Mouse (Mus musculus) megakaryocyte progenitor cell, adult 5-6 weeks (primary cell): ENCODE results near the gene Entpd1. TPM values are rescaled to one million over a fixed set of nuclear protein-coding genes. Genes with fewer than 3 reads are reported as not detected.

ENCODE experiments used
- ATAC-seq: replicated peaks from 2 replicates; pipeline ENCODE4 v1.8.0; 2016; ENCODE audit warnings: mild to moderate bottlenecking, moderate TSS enrichment, inconsistent platforms; ENCODE audit not compliant: poor library complexity
- total RNA-seq, 2 experiments: library from RNA; stranded (forward) in 1 of 2; stranded (reverse) in 1 of 2; fragments of 157-497, 149-512 nt in 1 of 2; fragments of 200-1000 nt in 1 of 2; gene quantifications; 2 replicates each; pipeline versions ENCODE4 v1.2.3 to v1.2.4; 2015 to 2017

Entpd1 gene
- total RNA-seq, 2 experiments from 2014 or later: 7.5 to 7.9 TPM

DNA sequence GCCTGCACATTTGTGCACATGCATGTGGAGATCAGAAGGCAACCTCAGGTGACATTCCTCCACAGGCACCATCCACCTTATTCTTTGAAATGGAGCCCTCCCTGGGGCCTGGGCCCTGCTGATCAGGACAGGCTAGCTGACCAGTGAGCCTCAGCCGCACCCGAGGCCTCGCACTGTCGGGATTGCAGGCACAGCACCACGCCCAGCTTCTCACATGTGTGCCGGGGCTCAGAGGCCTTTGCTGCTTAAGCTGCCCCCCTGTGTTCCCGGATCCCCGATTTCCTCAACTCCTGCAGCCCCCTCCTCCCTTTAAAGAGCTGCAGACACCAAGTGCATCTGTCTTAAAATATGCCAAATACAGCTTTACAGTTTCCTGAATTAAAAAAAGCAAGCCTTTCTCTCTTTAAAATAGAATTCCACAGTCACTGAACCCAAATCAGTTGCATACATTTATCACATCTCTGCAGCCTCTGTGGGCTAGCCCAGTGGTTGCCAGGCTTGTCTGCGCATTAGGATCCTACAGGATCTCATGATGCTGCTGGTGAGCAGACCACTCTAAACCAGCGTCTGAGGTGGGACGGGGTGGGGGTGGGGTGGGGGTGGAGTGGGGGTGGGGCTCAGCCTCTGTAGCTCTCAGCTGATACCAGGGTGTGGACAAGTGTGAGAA, 107.4 kb downstream of the Entpd1 start:
- no peak for ATAC-seq

GRCm38 (mm10) chr19:40720381-40720780, 108.2 kb downstream of the Entpd1 start:
- no peak for ATAC-seq

- ATAC-seq: peak; percentile 90
Observed at GRCm38 (mm10) chr19:40722137-40723038, 110.2 kb downstream of the Entpd1 start.

DNA sequence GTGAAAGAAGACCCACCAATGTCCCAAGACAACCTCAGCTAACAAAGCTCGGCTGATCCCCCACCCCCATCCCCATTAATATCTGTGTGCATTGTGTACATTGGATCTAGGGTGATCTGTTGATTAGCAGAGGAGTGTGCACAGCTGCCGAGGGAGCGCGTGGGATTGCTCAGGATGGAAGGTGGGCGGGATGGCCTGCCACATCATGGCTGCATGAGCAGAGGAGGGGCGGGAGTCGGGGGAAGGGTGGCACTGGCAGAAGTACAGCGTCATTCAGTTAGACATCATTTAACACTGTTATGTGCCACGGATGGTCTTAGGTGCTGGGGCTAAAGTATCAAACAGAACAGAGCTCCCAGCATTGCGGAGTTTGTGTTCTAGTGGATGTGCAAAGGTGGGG, 111.3 kb downstream of the Entpd1 start:
- ATAC-seq: no peak

GRCm38 (mm10) chr19:40726148-40726547, 114.0 kb downstream of the Entpd1 start:
- no peak for ATAC-seq

DNA sequence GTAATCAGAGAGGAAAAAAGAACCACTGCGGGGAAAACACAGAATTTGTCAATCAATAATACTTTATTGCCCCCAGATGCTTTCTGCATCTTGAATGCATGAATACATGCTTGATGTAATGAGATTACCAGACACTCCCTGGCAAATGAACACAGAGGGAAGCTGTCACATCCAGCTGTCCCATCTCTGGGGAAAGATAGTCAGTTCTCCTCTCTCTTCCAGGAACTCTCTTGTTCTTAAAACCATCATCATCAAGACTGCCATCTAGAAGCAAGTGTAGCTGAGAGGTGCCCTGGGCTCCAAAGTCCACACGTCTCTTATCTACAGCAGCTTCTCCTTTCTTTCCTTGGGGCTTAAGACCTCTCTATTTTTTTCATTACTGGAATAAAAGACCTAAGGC, 114.4 kb downstream of the Entpd1 start:
- ATAC-seq: no peak

- peak; percentile 52 for ATAC-seq
Observed at GRCm38 (mm10) chr19:40728213-40728612, 116.0 kb downstream of the Entpd1 start.

GRCm38 (mm10) chr19:40728732-40729420, 116.7 kb downstream of the Entpd1 start:
- ATAC-seq: peak; percentile 86

GRCm38 (mm10) chr19:40733409-40733808, 121.2 kb downstream of the Entpd1 start:
- no peak for ATAC-seq

- no peak for ATAC-seq
Observed at GRCm38 (mm10) chr19:40733849-40734248, 121.7 kb downstream of the Entpd1 start.

GRCm38 (mm10) chr19:40736680-40737512, 124.7 kb downstream of the Entpd1 start:
- peak; percentile 100 for ATAC-seq

- no peak for ATAC-seq
Observed at GRCm38 (mm10) chr19:40737613-40738012, 125.4 kb downstream of the Entpd1 start.

GRCm38 (mm10) chr19:40738683-40739324, 126.6 kb downstream of the Entpd1 start:
- no peak for ATAC-seq

DNA sequence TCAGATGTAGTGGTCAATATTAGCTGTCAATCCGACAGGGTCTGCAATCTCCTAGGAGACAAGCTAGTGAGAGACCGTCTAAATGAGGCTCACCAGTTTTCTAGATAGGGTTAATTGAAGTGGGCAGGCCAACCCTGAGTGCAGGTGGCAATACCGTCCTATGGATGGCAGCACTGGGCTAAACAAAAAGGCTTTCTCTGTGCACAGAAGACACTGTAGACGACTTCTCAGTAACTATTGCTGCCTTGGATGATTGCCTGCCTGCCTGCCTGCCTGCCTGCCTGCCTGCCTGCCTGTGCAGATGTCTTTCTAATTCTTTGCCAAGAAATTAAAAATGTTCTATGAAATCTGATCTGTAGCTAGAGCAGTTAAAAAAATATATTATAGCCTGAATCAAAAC, 134.4 kb downstream of the Entpd1 start:
- ATAC-seq: peak; percentile 69

- no peak for ATAC-seq
Observed at GRCm38 (mm10) chr19:40748559-40748958, 136.4 kb downstream of the Entpd1 start, which contains the start of gene Cc2d2b. TSS of gene Cc2d2b (plus strand) at chr19:40748753.

DNA sequence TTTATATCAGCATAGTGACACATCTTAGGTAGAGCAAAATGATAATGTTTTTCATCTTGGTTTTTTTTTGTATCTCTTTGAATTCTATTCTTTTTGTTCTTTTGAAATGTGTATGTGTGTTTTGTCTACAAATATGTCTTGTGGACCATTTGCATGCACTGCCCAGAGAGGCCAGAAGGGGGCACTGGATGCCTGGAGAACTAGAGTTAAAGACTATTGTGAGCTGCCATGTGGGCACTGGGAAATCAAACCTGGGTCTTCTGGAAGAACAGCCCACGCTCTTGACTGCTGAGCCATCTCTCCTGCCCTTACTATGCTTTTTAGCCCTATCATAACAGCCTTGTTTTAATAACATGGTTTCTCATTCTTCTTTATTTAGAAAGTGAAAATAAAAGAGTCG, 142.1 kb downstream of the Entpd1 start:
- peak; percentile 90 for ATAC-seq

DNA sequence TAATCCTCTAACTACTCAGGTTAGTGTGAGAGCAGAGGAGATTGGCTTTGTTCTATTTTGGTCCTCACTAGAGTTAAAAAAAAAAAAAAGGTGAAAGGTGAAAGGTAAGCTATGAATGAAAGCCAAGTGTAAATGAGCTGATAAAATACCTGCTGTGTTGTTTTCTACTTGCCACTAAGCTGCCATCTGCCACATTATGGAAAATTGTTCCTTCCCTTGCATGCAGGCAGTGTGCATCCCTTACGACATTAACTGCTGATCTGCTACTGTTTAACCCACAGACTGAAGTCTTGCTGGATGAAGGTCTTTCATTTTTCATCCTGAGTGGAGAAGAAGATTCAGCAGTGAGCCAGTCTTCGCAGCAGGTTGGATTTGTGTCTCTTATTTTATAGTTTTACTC, 147.9 kb downstream of the Entpd1 start:
- ATAC-seq: no peak

DNA sequence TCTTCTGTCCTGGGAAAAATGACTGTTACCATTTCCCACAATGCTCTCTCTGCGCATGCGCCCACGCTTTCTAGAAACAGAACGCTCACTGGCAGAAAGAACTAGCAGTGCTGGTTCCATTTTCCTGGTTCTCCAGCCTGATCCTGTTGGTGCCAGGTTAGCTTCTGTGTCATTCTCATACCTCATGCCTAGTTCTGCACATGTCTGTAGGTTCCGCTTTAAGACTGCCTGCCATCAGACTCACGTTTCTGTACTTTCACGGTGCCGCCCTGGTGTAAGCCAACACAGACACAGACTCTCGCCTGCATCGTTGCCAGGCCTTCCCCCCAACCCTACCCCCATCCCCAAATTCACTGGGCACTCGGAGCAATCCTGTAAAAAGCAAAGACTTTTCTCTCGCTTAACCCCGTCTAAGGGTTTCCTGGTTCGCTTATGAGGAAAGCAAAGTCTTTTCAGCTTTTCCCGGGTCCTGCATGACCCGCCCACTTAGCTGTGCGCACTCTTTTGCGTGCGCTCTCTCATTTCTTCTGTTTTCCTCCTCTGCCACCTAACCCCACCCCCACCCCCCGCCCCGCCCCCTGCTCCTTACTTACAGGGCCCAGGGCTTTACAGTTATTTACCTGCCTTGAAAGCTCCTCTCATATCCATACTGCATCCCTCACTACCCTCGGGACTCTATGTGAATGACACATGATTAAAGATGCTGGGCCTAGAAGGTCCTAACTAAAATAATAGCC, 150.0 kb downstream of the Entpd1 start:
- peak; percentile 60 for ATAC-seq

DNA sequence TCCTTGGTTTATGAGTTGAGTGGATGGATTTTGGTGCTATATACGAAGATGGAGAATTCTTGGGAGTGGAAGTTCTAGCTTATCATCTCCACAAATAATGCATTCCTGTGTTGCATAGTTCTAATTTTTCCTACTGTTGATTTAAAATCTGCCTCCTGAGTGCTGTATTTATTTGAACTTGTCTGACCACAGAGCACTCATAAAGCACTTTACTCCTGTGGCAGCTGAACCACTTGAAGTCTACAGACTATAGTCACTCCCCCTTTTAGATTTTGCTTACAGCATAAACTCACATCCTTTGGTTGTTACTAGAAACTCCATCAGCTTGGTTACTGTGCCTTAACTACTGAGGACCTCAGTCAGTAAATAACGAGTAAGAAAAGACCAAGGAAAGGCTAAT, 155.0 kb downstream of the Entpd1 start:
- no peak for ATAC-seq
